Mouse (Mus musculus) spleen, adult 2 months (tissue): Measurements from ENCODE around the gene Bbs12. TPM values are rescaled to one million over a fixed set of nuclear protein-coding genes. Genes with fewer than 3 reads are reported as not detected.
A peak's percentile ranks its signal among the peaks of the same experiment; 100 is the strongest.

Experiments used
- DNase-seq, 2 experiments: peaks; one replicate each; pipeline versions ENCODE4 v3.0.0 to v3.0.0-alpha.2; 2012 to 2021; ENCODE audit warnings: low spot score in 2 of 2, low read depth in 1 of 2
- H3K27ac ChIP-seq: fragments of 200-500 bp; 2 replicates; pipeline ENCODE4 v1.5.1; 2012; ENCODE audit warnings: low read length, inconsistent platforms; ENCODE audit not compliant: insufficient read depth
- H3K27me3 ChIP-seq: fragments of 200-500 bp; 2 replicates; pipeline ENCODE4 v1.6.1; 2012; ENCODE audit warnings: mild to moderate bottlenecking, moderate library complexity, low read length, inconsistent platforms; ENCODE audit not compliant: control insufficient read depth, insufficient read depth
- H3K36me3 ChIP-seq: fragments of 200-500 bp; 2 replicates; pipeline ENCODE4 v1.6.1; 2012; ENCODE audit warnings: mild to moderate bottlenecking, low read length, inconsistent platforms; ENCODE audit not compliant: control insufficient read depth, insufficient read depth
- H3K4me1 ChIP-seq: fragments of 200-500 bp; 2 replicates; pipeline ENCODE4 v1.6.1; 2011; ENCODE audit warnings: inconsistent platforms; ENCODE audit not compliant: control insufficient read depth, insufficient read depth, insufficient read length
- H3K4me3 ChIP-seq: fragments of 200-500 bp; 2 replicates; pipeline ENCODE4 v1.5.1; 2011; ENCODE audit warnings: mild to moderate bottlenecking, inconsistent platforms; ENCODE audit not compliant: insufficient read depth, insufficient read length; ENCODE audit errors: extremely low read depth
- CTCF ChIP-seq: fragments of 200-500 bp; IDR thresholded peaks from 2 replicates; pipeline ENCODE4 v1.5.1; 2011; ENCODE audit warnings: mild to moderate bottlenecking, inconsistent platforms; ENCODE audit not compliant: insufficient read depth, insufficient read length, insufficient replicate concordance; ENCODE audit errors: extremely low read depth
- POLR2A ChIP-seq: fragments of 200-500 bp; IDR thresholded peaks from 2 replicates; pipeline ENCODE4 v1.6.1; 2011; ENCODE audit warnings: low read depth, low read length, inconsistent platforms
- WGBS: fragments of 180-500 bp; shearing (Covaris S2); methylation state at CpG from one replicate; pipeline ENCODE4 v1.1.7; 2018; 5-methylcytosine and 5-hydroxymethylcytosine counted together
- polyA plus RNA-seq: library from polyadenylated mRNA; depleted of rRNA; stranded (reverse); fragments of >200 nt; gene quantifications from 2 replicates; pipeline ENCODE4 v1.2.3, GENCODE M21; 2012

The Bbs12 gene
- polyA plus RNA-seq, 1 experiment: 0.54 TPM

DNA sequence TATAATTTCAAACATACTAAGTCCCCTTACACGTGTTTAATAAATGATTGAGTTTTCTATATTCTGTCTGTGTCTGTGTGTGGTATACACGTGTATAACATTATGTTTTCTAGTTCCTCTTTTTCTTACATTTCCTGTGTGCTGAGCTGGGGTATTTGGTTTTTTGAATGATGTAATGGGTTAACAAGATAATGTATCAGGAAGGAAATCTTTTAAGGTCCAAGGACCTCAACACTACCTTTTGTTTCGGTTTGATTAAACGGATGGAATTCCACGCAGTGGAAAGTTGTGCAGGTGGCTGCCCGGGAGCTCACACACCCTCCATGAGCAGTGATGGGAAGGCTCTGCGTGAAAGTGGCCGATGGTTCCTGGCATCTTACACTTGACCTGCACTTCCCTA lies 31.5 kb upstream of the Bbs12 start:
- Histone ChIP-seq H3K27me3 (no peaks in the 10 kb centered on the region), H3K27ac (peak overlapping the region; percentile 7; the same call in 1 of the 2 replicates), H3K4me3 (peak overlapping the region; percentile 43; the same call in 1 of the 2 replicates), H3K36me3 (no peaks in the 10 kb centered on the region), H3K4me1 (peaks cover 5% of the 10 kb centered on the region; the same call in 1 of the 2 replicates)
- TF ChIP-seq CTCF (no peak), POLR2A (no peak)
- WGBS: 6% methylated on average over 8 of the region's 8 CpGs
- peak; percentile 26 to 28 for DNase-seq

DNA sequence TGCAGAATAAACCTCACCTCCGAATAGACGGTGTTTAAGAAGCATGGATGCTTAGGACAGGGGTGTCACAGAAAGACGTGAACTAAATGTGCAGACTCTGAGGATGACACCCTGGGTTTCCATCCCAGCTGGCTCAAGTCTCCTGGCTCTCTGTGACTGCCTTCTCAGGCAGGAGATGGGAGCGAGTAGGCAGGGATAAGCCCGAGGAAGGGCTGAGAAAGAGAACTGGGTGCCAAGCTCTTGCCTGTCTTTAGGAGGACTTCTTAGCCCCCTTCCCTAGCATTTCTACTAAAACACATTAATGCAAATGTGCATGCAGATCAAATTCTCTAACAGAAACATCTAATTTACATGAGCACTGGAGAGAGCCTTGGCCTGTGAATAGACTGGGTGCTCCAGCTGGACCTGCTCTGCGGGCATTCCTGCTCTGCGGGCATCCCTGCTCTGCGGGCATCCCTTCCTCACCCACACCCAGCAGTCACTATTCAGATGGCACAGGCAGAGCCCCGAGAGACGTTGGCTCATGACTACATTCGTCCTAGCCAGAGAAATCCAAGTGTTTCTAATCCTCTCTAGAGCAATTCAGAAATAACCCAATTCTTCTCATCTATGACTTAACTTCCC lies 29.9 kb upstream of the Bbs12 start:
- Histone ChIP-seq H3K4me1 (peaks cover 5% of the 10 kb centered on the region; the same call in 1 of the 2 replicates), H3K4me3 (no peak overlapping the region), H3K27me3 (no peaks in the 10 kb centered on the region), H3K27ac (no peak overlapping the region), H3K36me3 (no peaks in the 10 kb centered on the region)
- WGBS: 93% methylated on average over 11 of the region's 11 CpGs
- no peak for DNase-seq
- TF ChIP-seq POLR2A (no peak), CTCF (no peak)

DNA sequence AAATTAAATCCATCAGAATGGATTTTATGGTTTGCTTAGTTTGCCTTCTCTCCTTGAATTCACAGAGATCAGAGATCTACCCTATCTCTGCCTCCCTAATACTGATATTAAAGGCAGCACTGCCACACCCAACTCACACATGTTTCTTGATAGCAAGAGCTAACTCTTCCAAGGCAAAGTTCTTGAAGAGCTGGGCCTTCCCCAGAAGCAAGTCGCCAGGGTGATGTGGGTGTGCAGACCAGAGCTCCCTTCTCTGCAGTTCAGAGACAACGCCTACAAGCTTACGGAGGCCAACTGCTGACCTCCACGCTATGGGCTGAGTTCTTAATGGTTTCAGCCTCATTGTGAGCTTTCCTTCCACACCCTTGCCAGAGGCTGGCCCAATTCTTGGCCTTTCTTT lies 29.1 kb upstream of the Bbs12 start:
- H3K4me1 ChIP-seq: peaks cover 5% of the 10 kb centered on the region; the same call in 1 of the 2 replicates
- no peak for DNase-seq
- no peak overlapping the region for H3K27ac ChIP-seq
- H3K36me3 ChIP-seq: no peaks in the 10 kb centered on the region
- WGBS: 76% methylated on average over 4 of the region's 4 CpGs
- H3K27me3 ChIP-seq: no peaks in the 10 kb centered on the region
- H3K4me3 ChIP-seq: no peak overlapping the region
- no peak for TF ChIP-seq POLR2A
- TF ChIP-seq CTCF: no peak

DNA sequence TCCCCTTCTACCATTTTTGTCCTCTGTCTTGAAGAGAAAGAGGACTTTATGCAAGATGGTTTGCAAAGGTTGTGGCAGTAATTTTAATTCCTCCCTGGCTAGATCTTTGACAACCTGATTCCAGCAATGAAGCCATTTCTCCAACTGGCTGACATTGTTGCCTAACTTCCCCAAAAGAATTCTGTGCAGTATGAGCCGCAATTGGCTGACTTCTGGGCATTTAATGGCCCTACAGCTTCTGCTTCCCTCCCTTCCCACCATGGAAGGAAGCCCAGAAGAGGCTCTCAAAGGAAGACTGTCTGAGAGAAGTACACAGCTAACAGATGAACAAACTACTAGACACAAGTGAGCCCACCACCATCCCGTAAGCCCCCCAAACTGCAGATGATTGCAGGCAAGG lies 23.1 kb upstream of the Bbs12 start:
- DNase-seq: no peak
- Histone ChIP-seq H3K4me3 (no peak overlapping the region), H3K27me3 (no peaks in the 10 kb centered on the region), H3K4me1 (no peaks in the 10 kb centered on the region), H3K36me3 (no peaks in the 10 kb centered on the region), H3K27ac (no peak overlapping the region)
- no peak for TF ChIP-seq CTCF
- TF ChIP-seq POLR2A: no peak
- WGBS: 91% methylated on average over 2 of the region's 2 CpGs

DNA sequence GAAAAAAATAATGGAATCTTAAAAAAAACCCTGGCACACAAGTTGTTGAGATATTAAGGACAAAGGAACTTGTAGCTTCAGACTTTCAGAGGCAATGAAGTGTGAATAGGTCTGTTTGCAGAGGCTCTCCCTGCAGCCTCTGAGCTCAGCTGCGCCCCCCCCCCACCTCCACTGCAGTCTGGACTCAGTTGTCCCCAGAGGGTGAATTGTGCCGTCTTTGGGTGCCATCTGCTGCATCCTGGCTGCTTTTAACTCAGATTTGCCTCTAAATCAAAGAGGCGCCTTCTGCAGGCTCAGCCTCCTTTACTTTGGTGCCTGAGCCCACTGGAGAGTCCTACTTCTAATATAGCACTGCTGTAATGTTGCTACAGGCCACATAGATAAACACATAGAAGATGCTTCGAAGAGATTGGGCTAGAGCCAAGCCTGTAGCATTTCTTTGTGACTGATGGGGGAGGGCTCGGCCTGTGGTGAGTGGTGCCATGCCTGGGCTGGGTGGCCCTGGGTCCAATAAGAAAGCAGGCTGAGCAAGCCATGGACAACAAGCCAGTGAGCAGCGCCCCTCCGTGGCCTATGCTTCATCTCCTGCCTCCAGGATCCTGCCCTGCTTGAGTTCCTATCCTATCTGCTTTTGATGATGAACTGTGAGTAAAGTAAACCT lies 21.3 kb upstream of the Bbs12 start:
- H3K36me3 ChIP-seq: no peaks in the 10 kb centered on the region
- H3K4me1 ChIP-seq: no peaks in the 10 kb centered on the region
- no peak for DNase-seq
- TF ChIP-seq POLR2A (no peak), CTCF (no peak)
- H3K27ac ChIP-seq: no peak overlapping the region
- WGBS: 65% methylated on average over 7 of the region's 7 CpGs
- no peaks in the 10 kb centered on the region for H3K27me3 ChIP-seq
- H3K4me3 ChIP-seq: no peak overlapping the region

DNA sequence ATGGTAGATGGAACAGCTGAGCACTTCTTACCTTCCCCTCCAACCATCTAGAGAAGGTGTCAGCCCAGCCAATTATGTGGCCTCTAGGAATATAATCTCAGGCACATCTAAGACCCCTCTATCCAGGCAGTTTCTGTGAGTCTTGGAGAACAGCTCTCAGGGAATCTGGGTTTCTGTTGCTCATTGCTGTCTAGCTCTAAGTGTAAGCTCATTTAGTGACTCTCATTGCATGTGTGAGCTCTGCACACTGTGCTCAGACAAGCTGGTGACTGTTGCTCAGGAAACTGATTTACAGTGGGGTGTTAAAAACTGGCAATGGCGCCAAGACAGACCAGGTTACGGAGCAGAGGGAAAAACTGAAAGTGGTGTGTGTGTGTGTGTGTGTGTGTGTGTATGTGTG lies 20.4 kb upstream of the Bbs12 start:
- Histone ChIP-seq H3K4me3 (no peak overlapping the region), H3K27me3 (no peaks in the 10 kb centered on the region), H3K4me1 (no peaks in the 10 kb centered on the region), H3K27ac (no peak overlapping the region), H3K36me3 (no peaks in the 10 kb centered on the region)
- 83% methylated on average over 2 of the region's 2 CpGs for WGBS
- DNase-seq: no peak
- TF ChIP-seq POLR2A (no peak), CTCF (no peak)

DNA sequence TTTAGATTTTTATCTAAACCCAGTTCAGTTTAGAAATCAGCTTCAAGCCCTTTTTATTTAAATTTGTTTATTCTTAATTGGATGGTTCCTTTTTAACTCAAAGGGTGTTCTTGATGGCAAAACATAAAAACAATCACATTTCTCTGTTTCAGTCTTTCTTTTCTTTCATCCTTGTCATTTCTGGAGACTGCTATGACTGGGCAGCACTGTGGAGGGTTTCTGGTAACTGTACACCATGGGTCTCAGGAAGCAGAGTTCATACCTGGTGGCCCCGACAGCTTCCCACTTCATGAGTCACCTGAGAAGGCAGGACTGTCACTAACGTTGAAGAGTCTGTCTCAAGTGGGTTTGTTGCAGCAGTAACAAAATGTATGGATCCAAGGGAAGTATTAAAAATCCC lies 19.7 kb upstream of the Bbs12 start:
- no peaks in the 10 kb centered on the region for H3K27me3 ChIP-seq
- no peak overlapping the region for H3K27ac ChIP-seq
- TF ChIP-seq POLR2A (no peak), CTCF (no peak)
- no peaks in the 10 kb centered on the region for H3K4me1 ChIP-seq
- H3K36me3 ChIP-seq: no peaks in the 10 kb centered on the region
- no peak overlapping the region for H3K4me3 ChIP-seq
- 60% methylated on average over 2 of the region's 2 CpGs for WGBS
- no peak for DNase-seq
